Mouse (Mus musculus): ENCODE results near the gene Dtx4. TPM values are rescaled to one million over a fixed set of nuclear protein-coding genes. Genes with fewer than 3 reads are reported as not detected.

Dtx4 gene
- polyA plus RNA-seq, 1 experiment from 2014 or later = 71.8 TPM

GRCm38 (mm10) chr19:12523377-12523776 is 22.1 kb upstream of the Dtx4 start:
- Histone ChIP-seq H3K4me2 (ENCODE audit: low read depth) (no peak overlapping the region), H3K27ac (ENCODE audit: low read depth, low read length) (no peak overlapping the region), H3K9me3 (ENCODE audit: control insufficient read depth, low read length) (no peaks in the 10 kb centered on the region), H3K27me3 (ENCODE audit: control insufficient read depth, insufficient read depth, low read length) (no peaks in the 10 kb centered on the region), H3K4me1 (ENCODE audit: control insufficient read depth, insufficient read depth, low read length) (no peaks in the 10 kb centered on the region), H3K9ac (ENCODE audit: low read length) (no peak overlapping the region), H3K4me3 (ENCODE audit: low read depth, low read length) (no peak overlapping the region), H3K36me3 (ENCODE audit: control insufficient read depth, insufficient read depth, low read length) (no peaks in the 10 kb centered on the region)
- DNase-seq (ENCODE audit: low spot score) = no peak
- WGBS = 59% methylated on average over 4 of the region's 4 CpGs
- ATAC-seq (ENCODE audit: insufficient read depth, low FRiP score, low TSS enrichment) = no peak

DNA sequence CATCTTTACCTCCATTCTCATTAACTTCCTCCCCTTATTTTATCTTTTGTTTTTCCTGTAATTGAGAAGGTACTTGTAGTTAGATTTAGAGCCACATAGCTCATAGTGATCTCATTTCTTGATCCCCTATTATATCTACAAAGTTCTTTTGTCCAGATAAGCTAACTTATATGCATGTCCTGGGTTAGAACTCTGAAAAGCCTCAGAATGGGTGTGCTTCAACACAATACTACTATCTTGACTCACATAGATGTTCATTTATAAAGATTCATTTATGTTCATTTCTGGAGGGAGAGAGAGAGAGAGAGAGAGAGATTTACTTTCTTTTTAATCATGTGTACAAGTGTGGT is 17.3 kb upstream of the Dtx4 start:
- Histone ChIP-seq H3K4me3 (ENCODE audit: low read depth, low read length) (peak overlapping the region; percentile 45; the same call in 1 of the 2 replicates), H3K36me3 (ENCODE audit: control insufficient read depth, insufficient read depth, low read length) (no peaks in the 10 kb centered on the region), H3K4me2 (ENCODE audit: low read depth) (peak overlapping the region; percentile 65; the same call in 1 of the 2 replicates), H3K9me3 (ENCODE audit: control insufficient read depth, low read length) (no peaks in the 10 kb centered on the region), H3K9ac (ENCODE audit: low read length) (no peak overlapping the region), H3K27ac (ENCODE audit: low read depth, low read length) (no peak overlapping the region), H3K27me3 (ENCODE audit: control insufficient read depth, insufficient read depth, low read length) (no peaks in the 10 kb centered on the region), H3K4me1 (ENCODE audit: control insufficient read depth, insufficient read depth, low read length) (no peaks in the 10 kb centered on the region)
- DNase-seq (ENCODE audit: low spot score) (no peak), ATAC-seq (ENCODE audit: insufficient read depth, low FRiP score, low TSS enrichment) (0 out of 2 replicates have a peak, but pooled peaks have one; percentile 21)

GRCm38 (mm10) chr19:12517671-12518540 is 16.7 kb upstream of the Dtx4 start:
- Histone ChIP-seq H3K27me3 (ENCODE audit: control insufficient read depth, insufficient read depth, low read length) (no peaks in the 10 kb centered on the region), H3K9ac (ENCODE audit: low read length) (peak overlapping the region; percentile 75), H3K27ac (ENCODE audit: low read depth, low read length) (no peak overlapping the region), H3K4me1 (ENCODE audit: control insufficient read depth, insufficient read depth, low read length) (no peaks in the 10 kb centered on the region), H3K4me2 (ENCODE audit: low read depth) (peak overlapping the region; percentile 65), H3K36me3 (ENCODE audit: control insufficient read depth, insufficient read depth, low read length) (no peaks in the 10 kb centered on the region), H3K4me3 (ENCODE audit: low read depth, low read length) (peak overlapping the region; percentile 45), H3K9me3 (ENCODE audit: control insufficient read depth, low read length) (no peaks in the 10 kb centered on the region)
- WGBS = 2% methylated on average over 15 of the region's 16 CpGs
- peak; percentile 72 for DNase-seq (ENCODE audit: low spot score)
- ATAC-seq (ENCODE audit: insufficient read depth, low FRiP score, low TSS enrichment) = peak; percentile 88

DNA sequence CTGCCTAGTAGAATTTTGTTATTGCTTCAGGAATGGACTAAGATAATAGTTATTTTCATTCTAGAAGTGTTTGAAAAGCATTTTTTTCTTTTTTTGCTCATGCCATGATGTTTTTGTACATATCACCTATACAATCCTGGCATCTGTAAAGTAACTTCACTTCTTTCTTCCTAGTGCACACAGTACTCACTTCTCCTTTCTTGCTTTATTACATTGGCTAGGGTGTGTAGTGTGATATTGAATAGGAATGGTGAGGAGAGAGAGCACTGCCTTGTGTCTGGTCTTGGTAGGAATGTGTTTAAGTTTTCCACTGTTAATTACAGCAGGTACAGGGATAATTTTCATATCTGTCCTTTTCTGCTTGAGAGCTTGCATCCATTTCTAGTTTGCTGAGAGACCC is 13.4 kb upstream of the Dtx4 start:
- no peak overlapping the region for H3K4me2 ChIP-seq (ENCODE audit: low read depth)
- H3K9me3 ChIP-seq (ENCODE audit: control insufficient read depth, low read length) = no peaks in the 10 kb centered on the region
- no peaks in the 10 kb centered on the region for H3K36me3 ChIP-seq (ENCODE audit: control insufficient read depth, insufficient read depth, low read length)
- DNase-seq (ENCODE audit: low spot score) (no peak), ATAC-seq (ENCODE audit: insufficient read depth, low FRiP score, low TSS enrichment) (no peak)
- H3K27ac ChIP-seq (ENCODE audit: low read depth, low read length) = no peak overlapping the region
- no peak overlapping the region for H3K4me3 ChIP-seq (ENCODE audit: low read depth, low read length)
- H3K27me3 ChIP-seq (ENCODE audit: control insufficient read depth, insufficient read depth, low read length) = no peaks in the 10 kb centered on the region
- H3K4me1 ChIP-seq (ENCODE audit: control insufficient read depth, insufficient read depth, low read length) = no peaks in the 10 kb centered on the region
- no peak overlapping the region for H3K9ac ChIP-seq (ENCODE audit: low read length)

- Histone ChIP-seq H3K4me1 (ENCODE audit: control insufficient read depth, insufficient read depth, low read length) (peaks cover 9% of the 10 kb centered on the region), H3K27ac (ENCODE audit: low read depth, low read length) (no peak overlapping the region)
- WGBS = 91% methylated on average over 7 of the region's 7 CpGs
Measured at GRCm38 (mm10) chr19:12502756-12503155, 1.5 kb upstream of the Dtx4 start.

DNA sequence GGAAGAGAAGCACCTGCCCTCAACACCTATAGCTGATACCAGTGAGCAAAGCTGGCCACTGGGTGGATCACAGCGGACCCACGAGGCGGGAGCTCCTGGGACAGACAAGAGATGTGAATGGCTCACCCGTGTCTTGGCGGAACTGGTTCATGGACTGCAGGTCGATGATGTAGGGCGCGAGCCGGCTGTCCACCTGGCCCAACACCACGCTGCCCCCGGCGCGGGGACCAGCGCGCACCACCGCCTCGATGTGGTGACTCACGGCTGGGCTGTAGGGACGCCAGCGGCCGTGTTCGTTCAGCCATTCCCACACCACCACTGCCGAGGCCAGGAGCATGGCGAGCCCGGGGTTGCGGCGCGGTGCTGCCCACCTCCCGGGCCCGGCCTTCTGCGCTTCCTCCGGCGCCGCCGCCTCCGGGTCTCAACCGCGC is 358 bp downstream of the Dtx4 start:
- H3K4me1 ChIP-seq (ENCODE audit: control insufficient read depth, insufficient read depth, low read length) = peaks cover 12% of the 10 kb centered on the region
- H3K27ac ChIP-seq (ENCODE audit: low read depth, low read length) = peak overlapping the region; percentile 97
- H3K4me3 ChIP-seq (ENCODE audit: low read depth, low read length) = peak overlapping the region; percentile 89
- H3K27me3 ChIP-seq (ENCODE audit: control insufficient read depth, insufficient read depth, low read length) = no peaks in the 10 kb centered on the region
- under 1% methylated on average over 31 of the region's 38 CpGs for WGBS
- DNase-seq (ENCODE audit: low spot score) = peak; percentile 53
- H3K9ac ChIP-seq (ENCODE audit: low read length) = peak overlapping the region; percentile 99
- peak; percentile 40 for ATAC-seq (ENCODE audit: insufficient read depth, low FRiP score, low TSS enrichment)
- no peaks in the 10 kb centered on the region for H3K9me3 ChIP-seq (ENCODE audit: control insufficient read depth, low read length)
- H3K36me3 ChIP-seq (ENCODE audit: control insufficient read depth, insufficient read depth, low read length) = no peaks in the 10 kb centered on the region
- peak overlapping the region; percentile 52 for H3K4me2 ChIP-seq (ENCODE audit: low read depth)

More at GRCm38 (mm10) chr19:12502756-12503155, 1.5 kb upstream of the Dtx4 start:
- Histone ChIP-seq H3K9me3 (ENCODE audit: control insufficient read depth, low read length) (no peaks in the 10 kb centered on the region), H3K27me3 (ENCODE audit: control insufficient read depth, insufficient read depth, low read length) (no peaks in the 10 kb centered on the region), H3K36me3 (ENCODE audit: control insufficient read depth, insufficient read depth, low read length) (no peaks in the 10 kb centered on the region), H3K4me3 (ENCODE audit: low read depth, low read length) (no peak overlapping the region), H3K9ac (ENCODE audit: low read length) (no peak overlapping the region), H3K4me2 (ENCODE audit: low read depth) (no peak overlapping the region)
- no peak for ATAC-seq (ENCODE audit: insufficient read depth, low FRiP score, low TSS enrichment)
- no peak for DNase-seq (ENCODE audit: low spot score)

DNA sequence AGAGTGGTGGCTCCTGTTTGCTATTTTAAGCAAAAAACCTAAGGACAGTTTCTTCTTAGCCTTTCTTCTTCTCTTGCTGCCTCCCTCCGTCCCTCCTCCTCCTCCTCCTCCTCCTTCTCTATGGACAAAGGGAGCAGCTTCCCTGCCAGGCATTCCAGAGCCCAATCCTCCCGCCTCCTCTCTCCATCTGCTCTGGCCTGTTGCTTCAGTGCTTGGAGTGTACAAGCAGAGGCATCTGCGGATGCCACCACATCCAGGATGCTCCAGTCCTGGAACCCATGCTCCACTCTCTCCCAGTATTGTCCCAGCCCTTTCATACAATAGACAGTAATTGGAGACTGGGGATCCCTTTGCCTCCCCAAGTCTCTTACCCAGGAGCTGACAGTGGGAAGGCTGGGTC is 1.1 kb downstream of the Dtx4 start:
- peak overlapping the region; percentile 89 for H3K4me3 ChIP-seq (ENCODE audit: low read depth, low read length)
- ATAC-seq (ENCODE audit: insufficient read depth, low FRiP score, low TSS enrichment) = peak; percentile 31; the same call in 1 of the 2 replicates
- H3K4me1 ChIP-seq (ENCODE audit: control insufficient read depth, insufficient read depth, low read length) = peaks cover 19% of the 10 kb centered on the region
- H3K27me3 ChIP-seq (ENCODE audit: control insufficient read depth, insufficient read depth, low read length) = no peaks in the 10 kb centered on the region
- no peaks in the 10 kb centered on the region for H3K36me3 ChIP-seq (ENCODE audit: control insufficient read depth, insufficient read depth, low read length)
- DNase-seq (ENCODE audit: low spot score) = peak; percentile 61
- 2% methylated on average over 3 of the region's 3 CpGs for WGBS
- H3K9me3 ChIP-seq (ENCODE audit: control insufficient read depth, low read length) = no peaks in the 10 kb centered on the region
- H3K4me2 ChIP-seq (ENCODE audit: low read depth) = peak overlapping the region; percentile 52
- peak overlapping the region; percentile 97 for H3K27ac ChIP-seq (ENCODE audit: low read depth, low read length)
- H3K9ac ChIP-seq (ENCODE audit: low read length) = peak overlapping the region; percentile 99

- H3K9me3 ChIP-seq (ENCODE audit: control insufficient read depth, low read length) = no peaks in the 10 kb centered on the region
- peak overlapping the region; percentile 99 for H3K9ac ChIP-seq (ENCODE audit: low read length)
- H3K36me3 ChIP-seq (ENCODE audit: control insufficient read depth, insufficient read depth, low read length) = no peaks in the 10 kb centered on the region
- H3K4me1 ChIP-seq (ENCODE audit: control insufficient read depth, insufficient read depth, low read length) = peaks cover 21% of the 10 kb centered on the region
- H3K4me2 ChIP-seq (ENCODE audit: low read depth) = peak overlapping the region; percentile 52
- peak; percentile 1; the same call in 1 of the 2 replicates for ATAC-seq (ENCODE audit: insufficient read depth, low FRiP score, low TSS enrichment)
- no peaks in the 10 kb centered on the region for H3K27me3 ChIP-seq (ENCODE audit: control insufficient read depth, insufficient read depth, low read length)
- peak overlapping the region; percentile 97 for H3K27ac ChIP-seq (ENCODE audit: low read depth, low read length)
- peak overlapping the region; percentile 89 for H3K4me3 ChIP-seq (ENCODE audit: low read depth, low read length)
- DNase-seq (ENCODE audit: low spot score) = peak; percentile 30
- 6% methylated on average over 2 of the region's 2 CpGs for WGBS
Measured at GRCm38 (mm10) chr19:12499485-12499884, 1.8 kb downstream of the Dtx4 start.

DNA sequence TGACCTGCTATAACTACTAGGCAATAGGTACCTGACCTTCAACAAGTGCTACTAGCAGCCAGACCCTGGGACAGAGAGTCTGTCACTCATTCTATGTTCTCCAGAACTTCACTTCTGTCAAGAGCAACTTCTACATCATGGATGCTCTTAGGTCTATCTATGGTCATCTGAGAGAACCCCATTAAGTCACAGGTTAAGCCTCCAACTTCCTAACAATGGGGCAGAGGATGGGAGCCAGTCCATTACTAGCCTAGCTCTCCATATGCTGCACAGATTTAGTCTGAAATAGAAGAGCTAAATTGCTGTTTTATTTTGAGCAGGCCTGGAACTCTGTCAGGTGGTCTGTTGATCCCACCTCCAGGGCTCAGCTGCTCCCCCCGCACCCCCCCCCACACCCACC is 2.3 kb downstream of the Dtx4 start:
- Histone ChIP-seq H3K9ac (ENCODE audit: low read length) (peak overlapping the region; percentile 99), H3K4me2 (ENCODE audit: low read depth) (peak overlapping the region; percentile 52), H3K4me1 (ENCODE audit: control insufficient read depth, insufficient read depth, low read length) (peaks cover 21% of the 10 kb centered on the region), H3K36me3 (ENCODE audit: control insufficient read depth, insufficient read depth, low read length) (no peaks in the 10 kb centered on the region), H3K27ac (ENCODE audit: low read depth, low read length) (peak overlapping the region; percentile 62; the same call in 1 of the 2 replicates), H3K9me3 (ENCODE audit: control insufficient read depth, low read length) (no peaks in the 10 kb centered on the region), H3K4me3 (ENCODE audit: low read depth, low read length) (peak overlapping the region; percentile 89), H3K27me3 (ENCODE audit: control insufficient read depth, insufficient read depth, low read length) (no peaks in the 10 kb centered on the region)
- 71% methylated on average over 1 of the region's 1 CpGs for WGBS
- no peak for DNase-seq (ENCODE audit: low spot score)
- ATAC-seq (ENCODE audit: insufficient read depth, low FRiP score, low TSS enrichment) = no peak

Data from neural tube, embryonic 11.5 days (tissue).